Mouse (Mus musculus) bone marrow macrophage, adult 2 months (primary cell): ENCODE measurements around the gene Hdac7. TPM values are rescaled to one million over a fixed set of nuclear protein-coding genes. Genes with fewer than 3 reads are reported as not detected.
A peak's percentile ranks its signal among the peaks of the same experiment; 100 is the strongest.

Source experiments
- H3K27ac ChIP-seq: 2 replicates; pipeline ENCODE4 v1.5.1; 2012; ENCODE audit warnings: low read depth, low read length; ENCODE audit not compliant: insufficient read depth
- H3K4me1 ChIP-seq: 2 replicates; pipeline ENCODE4 v1.6.1; 2012; ENCODE audit warnings: low read length; ENCODE audit not compliant: control insufficient read depth, insufficient read depth
- H3K4me3 ChIP-seq: 2 replicates; pipeline ENCODE4 v1.5.1; 2012; ENCODE audit warnings: mild to moderate bottlenecking, low read length, moderate library complexity; ENCODE audit not compliant: insufficient read depth
- CTCF ChIP-seq: IDR thresholded peaks from 2 replicates; pipeline ENCODE4 v1.5.1; 2012; ENCODE audit warnings: low read depth, mild to moderate bottlenecking, low read length, moderate library complexity
- POLR2A ChIP-seq: IDR thresholded peaks from 2 replicates; pipeline ENCODE4 v1.6.1; 2012; ENCODE audit warnings: mild to moderate bottlenecking, low read depth, low read length, borderline replicate concordance
- polyA plus RNA-seq: library from polyadenylated mRNA; stranded (reverse); fragments of >200 nt; gene quantifications from 2 replicates; pipeline ENCODE4 v1.2.4, GENCODE M21; 2012; ENCODE audit not compliant: missing spikeins, insufficient read depth, insufficient read length

Hdac7 gene
- polyA plus RNA-seq, 1 experiment = 14.8 TPM

DNA sequence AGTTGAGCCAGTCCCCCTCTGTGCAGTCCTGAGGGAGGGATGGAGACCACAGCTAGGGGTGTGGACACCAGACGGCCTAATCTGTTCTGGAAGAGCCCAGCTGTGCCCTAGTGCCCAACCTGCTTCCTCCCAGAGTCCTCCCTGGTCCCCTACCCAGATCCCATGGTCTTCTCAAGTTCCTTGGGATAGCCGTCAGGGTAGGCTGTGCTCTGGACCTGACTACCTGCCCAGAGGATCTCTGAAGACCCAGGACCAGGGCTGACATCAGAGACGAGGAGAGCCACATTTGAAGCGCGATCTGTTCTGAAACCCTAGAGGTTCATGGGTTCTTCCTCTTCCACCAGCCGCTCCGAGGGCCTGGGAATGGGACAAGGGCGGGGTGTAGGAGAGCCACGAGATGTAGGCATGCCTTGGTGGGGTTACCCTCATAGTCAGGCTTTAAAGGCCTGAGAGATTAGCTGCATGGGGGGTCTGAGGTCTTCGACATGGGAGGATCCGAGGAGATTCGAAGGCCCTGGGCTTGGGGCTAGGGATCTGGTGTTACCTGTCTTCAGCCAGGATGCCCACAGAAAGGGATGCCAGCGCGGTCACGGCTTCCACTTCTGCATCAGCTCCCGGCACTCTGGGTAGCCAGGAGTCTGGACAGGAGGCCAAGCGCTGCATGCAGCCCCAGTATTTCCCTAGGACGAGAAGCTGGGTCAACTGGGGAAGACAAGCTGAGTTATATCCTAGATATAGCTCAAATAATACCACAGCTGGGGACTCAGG is 50.7 kb downstream of the Hdac7 start:
- H3K4me1 ChIP-seq = peaks cover 9% of the 10 kb centered on the region
- H3K4me3 ChIP-seq = no peak overlapping the region
- no peak for TF ChIP-seq CTCF
- no peak for TF ChIP-seq POLR2A
- no peak overlapping the region for H3K27ac ChIP-seq

DNA sequence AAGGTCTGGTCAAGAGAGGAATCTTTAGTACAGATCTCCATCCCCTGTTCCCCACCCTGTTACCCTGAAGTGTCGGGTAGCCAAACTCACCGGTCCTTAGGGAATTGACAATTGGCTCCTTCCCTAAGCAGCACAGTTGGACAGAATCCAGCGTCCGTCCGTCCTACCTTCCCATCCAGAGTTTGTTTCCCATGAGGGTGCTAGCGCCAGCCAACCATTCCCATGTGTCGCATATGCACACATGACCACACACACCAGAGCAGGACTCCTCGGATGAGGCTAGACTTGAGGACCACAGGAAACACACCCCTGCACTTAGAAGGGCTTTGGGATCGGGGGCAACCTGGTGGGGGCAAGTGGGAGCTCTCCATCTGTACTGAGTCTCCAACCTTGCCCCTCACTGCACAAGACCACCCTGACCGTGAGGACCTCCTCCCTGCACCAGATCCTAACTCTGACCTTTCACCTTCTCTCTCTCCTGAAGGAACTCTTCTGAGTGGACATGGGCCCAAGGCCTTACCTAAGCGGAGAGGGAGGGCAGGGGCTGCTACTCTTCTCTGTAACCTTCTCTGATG is 53.1 kb downstream of the Hdac7 start:
- no peak overlapping the region for H3K27ac ChIP-seq
- peaks cover 31% of the 10 kb centered on the region for H3K4me1 ChIP-seq
- no peak overlapping the region for H3K4me3 ChIP-seq
- TF ChIP-seq CTCF = no peak
- TF ChIP-seq POLR2A = no peak

DNA sequence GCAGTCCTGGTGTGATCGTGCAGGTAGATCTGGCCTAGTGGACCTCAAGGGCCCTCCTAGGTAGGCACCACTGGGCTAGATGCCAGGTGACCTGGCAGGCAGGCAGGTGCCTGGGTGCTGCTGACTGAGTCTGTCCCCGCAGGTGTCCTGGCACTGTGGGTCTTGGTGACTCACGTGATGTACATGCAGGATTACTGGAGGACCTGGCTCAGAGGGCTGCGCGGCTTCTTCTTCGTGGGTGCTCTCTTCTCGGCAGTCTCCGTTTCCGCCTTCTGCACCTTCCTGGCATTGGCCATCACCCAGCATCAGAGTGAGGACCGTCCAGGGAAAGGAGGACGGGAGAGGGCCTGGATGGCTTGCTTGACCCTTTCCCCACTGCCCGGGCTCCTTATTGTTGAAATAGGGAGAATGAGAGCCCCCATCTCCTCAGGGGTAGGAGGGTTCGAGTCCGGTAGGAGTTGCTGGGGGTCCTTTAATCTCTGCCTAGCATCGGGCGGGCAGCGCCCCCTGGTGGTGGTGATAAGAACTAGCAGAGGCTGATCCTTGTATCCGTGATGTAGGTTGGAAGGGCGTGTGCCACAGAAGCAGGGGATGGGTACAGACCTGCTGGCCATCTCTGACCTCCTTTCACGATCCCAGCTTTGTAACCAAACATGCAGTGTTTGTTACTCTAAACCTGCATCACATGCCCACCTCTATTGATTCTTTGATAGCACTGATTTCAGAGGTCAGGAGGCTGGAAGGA is 54.4 kb downstream of the Hdac7 start:
- Histone ChIP-seq H3K27ac (no peak overlapping the region), H3K4me1 (peaks cover 42% of the 10 kb centered on the region), H3K4me3 (no peak overlapping the region)
- no peak for TF ChIP-seq POLR2A
- TF ChIP-seq CTCF = peak; percentile 98

- no peak for TF ChIP-seq POLR2A
- no peak for TF ChIP-seq CTCF
Measured at GRCm38 (mm10) chr15:97788821-97789220, 55.5 kb downstream of the Hdac7 start.

DNA sequence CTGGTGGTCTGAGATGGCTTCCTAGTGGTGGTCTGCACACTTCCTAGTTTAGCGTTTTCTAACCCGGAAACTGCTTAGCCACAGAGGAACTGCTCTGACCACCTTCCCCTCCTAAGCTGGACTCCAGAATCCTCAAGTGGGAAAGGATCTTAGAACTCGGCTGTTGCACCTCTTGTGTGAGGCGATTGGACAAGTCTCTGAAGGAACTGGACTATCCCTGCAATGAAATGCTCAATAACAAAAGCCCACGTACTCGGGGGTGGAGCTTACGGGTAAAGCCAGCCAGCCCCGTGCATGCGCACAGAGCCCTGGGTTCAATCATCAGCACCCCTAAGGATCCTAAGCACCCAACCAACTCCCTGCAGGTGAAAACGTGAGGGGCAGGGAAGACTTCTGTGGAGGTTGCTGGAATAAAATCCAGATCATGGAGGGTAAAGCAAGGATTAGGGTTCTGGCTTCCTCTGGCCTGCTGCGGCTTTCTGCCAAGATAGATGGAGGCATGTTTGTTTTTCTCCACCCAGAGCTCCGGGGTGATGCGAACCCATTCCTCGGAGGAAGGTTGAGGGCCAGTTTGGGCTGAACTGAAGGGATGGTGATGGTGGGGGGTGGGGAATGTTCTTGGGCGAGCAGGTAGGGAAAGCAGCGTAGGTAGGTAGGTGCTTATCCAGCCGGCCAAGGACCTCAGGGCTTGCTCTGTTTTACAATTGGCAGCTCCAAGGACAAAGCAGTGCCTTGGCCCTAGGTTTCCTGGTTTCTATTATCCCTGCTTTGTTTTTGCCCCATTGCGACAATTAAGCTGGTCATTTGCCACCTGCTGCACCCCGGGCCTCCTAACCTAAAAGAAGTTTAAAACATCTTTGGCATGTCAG is 56.3 kb downstream of the Hdac7 start:
- Histone ChIP-seq H3K4me3 (no peak overlapping the region), H3K4me1 (peaks cover 42% of the 10 kb centered on the region), H3K27ac (peak overlapping the region; percentile 83)
- TF ChIP-seq CTCF (0 out of 2 replicates have a peak, but pooled peaks have one; percentile 14), POLR2A (no peak)

More at GRCm38 (mm10) chr15:97788821-97789220, 55.5 kb downstream of the Hdac7 start:
- Histone ChIP-seq H3K4me1 (peaks cover 42% of the 10 kb centered on the region), H3K27ac (peak overlapping the region; percentile 63), H3K4me3 (no peak overlapping the region)

GRCm38 (mm10) chr15:97787148-97787798 is 57.0 kb downstream of the Hdac7 start:
- peaks cover 42% of the 10 kb centered on the region for H3K4me1 ChIP-seq
- H3K4me3 ChIP-seq = 0 out of 2 replicates have a peak overlapping the region, but pooled peaks have one; percentile 2
- TF ChIP-seq CTCF = no peak
- TF ChIP-seq POLR2A = no peak
- peak overlapping the region; percentile 83 for H3K27ac ChIP-seq

- H3K27ac ChIP-seq = peak overlapping the region; percentile 83
- H3K4me1 ChIP-seq = peaks cover 42% of the 10 kb centered on the region
- no peak for TF ChIP-seq CTCF
- TF ChIP-seq POLR2A = no peak
- H3K4me3 ChIP-seq = peak overlapping the region; percentile 16
Measured at GRCm38 (mm10) chr15:97786412-97787112, 57.7 kb downstream of the Hdac7 start.

DNA sequence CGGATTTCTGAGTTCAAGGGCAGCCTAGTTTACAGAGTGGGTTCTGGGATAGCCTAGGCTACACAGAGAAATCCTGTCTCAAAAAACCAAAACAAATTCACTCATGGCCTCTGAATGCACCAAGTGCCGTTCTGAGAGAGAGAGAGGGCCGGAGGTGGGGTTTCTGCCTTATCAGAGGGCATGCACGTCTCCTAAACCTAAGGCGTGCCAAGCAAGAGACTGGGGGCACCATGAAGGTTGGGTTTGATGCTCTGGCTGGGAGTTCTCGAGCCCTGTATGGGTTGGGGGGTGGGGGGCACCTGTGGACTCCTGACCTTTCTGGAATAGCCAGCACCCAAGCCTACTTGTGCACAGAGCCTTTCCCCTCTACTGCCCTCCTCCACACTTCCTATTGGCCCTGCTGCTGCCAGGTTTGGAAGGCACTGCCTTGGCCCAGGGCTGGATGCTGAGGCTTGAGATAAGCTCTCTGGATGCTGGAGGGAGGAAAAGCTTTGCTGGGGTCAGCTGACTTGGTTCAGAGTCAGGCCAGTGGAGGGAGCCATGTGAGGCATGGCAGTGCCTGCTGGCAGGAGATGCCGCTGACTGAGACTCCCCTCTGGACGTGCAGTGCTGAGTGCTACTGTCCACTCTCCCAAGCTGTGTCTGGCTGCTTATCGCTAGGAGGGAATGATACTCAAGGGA is 58.4 kb downstream of the Hdac7 start:
- H3K27ac ChIP-seq = peak overlapping the region; percentile 83
- peak overlapping the region; percentile 3 for H3K4me3 ChIP-seq
- H3K4me1 ChIP-seq = peaks cover 42% of the 10 kb centered on the region
- TF ChIP-seq POLR2A (no peak), CTCF (no peak)
